Mouse (Mus musculus): ENCODE results near the gene Inka1.

Inka1 gene

DNA sequence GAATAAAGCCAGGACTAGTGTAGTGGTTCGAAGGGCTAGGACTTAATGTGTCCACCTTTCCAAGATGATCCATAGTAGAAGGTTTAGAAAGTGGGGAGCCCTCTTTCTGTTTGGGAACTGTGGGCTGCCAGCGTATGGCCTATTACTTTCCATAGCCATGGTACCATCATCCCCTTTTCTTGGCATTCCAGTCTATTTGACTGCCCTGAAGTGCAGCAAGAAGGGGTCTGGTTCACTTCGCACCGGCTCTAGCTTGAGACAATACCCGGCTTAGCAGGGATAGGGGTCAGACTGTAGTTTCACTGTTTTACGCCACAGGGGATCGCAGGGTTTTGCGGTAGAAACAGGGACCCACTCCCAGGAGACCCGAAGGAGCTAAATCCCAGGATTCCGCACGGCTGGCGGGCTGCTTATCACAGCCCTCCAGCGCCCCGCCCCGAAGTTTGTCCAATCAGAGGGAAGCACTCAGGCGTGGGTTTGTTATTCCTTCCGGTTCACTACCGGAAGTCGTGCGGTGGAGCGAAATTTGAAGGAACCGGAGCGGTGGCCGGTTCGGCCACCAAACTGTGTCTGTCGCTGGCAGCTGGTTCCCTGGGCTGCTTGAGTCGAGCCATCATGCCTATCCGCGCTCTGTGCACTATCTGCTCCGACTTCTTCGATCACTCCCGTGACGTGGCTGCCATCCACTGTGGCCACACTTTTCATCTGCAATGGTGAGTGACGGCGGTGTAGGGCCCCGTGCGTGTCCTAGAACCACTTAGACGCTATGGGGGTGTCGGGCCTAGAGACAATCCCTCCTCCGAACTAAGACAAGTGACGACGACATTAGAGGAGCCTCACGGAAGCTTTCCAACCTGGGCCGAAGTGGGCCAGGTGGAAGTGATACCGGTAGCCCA is 35.0 kb downstream of the Inka1 start:
- peak; percentile 97 for DNase-seq

GRCm38 (mm10) chr9:107949922-107950235 is 35.8 kb downstream of the Inka1 start, which contains the start of gene Traip:
Traip (plus strand) TSS chr9:107950136.
- DNase-seq: no peak

DNA sequence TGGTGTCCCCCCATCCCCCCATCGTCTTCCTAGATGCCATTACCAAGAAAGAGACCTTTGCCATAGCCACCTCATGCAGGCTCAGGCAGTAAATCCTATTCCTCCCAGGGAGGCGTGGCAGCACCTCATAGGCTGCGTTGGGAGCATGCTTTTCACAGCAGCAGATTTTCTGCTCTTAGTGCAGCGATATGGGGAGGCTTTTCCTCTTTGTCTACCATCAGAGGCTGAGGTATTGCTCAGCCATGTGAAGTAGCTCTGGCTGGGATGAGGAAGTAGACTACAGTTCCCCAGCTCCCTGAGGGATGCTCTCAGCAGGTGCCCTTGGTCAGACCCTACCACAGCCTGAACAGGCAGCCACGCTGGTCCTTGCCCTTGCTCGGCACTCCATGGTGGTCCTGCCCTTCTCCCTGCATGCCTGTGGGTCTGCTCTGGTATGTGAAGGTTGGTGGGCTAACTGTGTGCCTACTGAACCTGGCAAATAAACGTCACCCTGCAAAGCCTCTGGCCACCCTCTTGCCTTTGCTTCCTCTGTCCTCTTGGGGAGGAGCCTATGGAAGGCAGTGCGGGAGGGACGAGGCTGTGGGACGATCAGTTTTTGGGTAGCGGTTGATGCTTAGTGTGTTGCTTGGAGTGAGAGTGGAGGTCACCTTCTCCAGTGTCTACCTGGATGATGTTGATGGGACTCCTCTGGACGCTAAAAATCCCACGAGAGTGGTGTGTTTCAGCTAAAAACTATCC is 36.3 kb downstream of the Inka1 start:
- DNase-seq: no peak

GRCm38 (mm10) chr9:107947241-107948194 is 38.2 kb downstream of the Inka1 start:
- no peak for DNase-seq

DNA sequence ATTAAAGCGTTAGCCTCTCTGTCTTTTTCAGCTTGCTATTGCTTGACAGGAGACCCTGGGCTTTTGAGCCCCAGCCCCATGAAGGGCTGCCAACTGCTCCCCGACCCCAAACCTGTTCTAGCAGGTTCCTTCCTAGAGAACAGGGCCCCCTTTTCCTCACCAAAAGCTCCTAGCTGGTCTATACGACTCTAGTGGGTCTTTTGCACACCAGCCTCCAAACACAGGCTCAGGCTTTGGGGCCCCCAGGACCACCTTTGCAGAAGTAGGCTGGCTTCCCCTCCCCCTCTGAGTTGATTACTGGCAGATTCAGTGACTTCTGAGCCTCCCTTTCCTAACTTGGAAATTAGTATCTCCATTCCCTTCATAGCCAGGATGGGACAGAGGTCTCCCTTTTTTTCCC is 48.8 kb downstream of the Inka1 start:
- no peak for DNase-seq

DNA sequence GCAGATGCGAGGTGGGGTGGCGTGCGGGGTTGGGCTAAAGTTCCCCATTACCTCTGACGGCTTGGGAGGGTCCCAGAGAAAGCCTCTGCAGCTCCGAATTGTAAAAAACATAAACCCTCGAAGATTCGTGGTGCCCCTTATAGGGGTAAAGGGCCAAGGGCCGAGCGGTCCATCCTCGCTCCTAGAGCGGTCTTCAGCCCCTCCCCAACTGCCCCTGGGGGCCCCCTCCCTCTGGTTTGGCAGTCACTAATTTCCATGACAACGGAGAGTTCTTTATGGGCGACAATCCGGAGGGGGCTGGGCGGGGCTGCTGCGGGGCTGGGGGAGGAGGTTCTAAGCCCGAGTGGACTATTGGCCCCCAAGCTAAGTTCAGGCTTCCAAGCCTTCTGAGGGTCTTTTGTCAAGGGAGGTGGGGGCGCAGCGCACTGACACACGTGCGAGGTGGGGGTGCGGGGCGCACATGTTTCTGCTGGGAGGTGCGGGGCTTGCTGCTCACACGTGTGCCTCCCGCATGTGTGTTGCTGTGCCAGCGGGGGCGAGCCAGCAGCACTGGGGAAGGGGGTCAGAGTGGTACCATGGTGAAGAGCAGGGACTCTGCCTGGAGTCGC is 49.4 kb downstream of the Inka1 start:
- no peak for DNase-seq

DNA sequence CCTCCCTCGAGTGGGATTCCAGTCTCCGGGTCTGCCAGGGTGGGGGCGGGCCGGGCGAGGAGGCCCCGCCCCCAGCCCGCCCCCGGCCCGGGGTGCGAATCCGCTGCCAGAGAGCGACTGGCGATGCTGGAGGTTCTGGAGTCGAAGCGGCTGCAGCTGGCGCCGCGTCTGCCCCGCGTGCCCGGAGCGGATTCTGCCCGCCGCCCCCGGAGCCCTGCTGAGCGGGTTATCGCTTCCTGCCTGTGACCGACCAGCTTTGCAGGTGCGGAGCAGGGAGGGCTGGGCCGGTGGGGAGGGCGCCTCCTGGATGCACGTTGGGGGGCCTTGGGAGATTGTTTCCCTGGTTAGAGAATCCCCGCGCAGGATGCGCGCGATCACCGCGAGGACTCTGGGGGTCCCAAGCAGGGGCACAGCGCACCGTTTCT is 49.9 kb downstream of the Inka1 start:
- DNase-seq: no peak

DNA sequence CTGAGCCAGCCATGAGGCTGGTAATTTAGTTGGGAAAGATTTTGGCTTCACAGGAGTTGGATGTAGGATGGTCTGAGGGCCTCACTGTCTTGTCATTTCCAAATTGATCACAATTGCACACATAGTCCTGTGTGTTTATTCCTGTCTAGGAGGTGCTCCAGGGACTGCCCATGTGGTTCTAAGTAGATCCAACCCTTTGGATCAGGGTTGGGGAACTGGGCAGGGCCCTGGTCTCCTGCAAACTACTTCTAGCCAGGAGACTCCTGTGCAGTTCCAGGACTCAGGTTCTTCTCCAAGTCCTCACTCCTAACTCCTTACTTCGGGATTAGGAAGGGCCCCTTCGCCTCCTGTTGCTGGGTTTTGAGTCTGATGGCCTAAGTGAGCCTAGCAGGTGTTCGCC is 50.3 kb downstream of the Inka1 start, which contains the start of gene Camkv:
Gene Camkv (plus strand): TSS at position 301 of the 400 bp plus-strand sequence.
- no peak for DNase-seq

All from lung, postnatal 10 days (tissue).